Comparison of ENCODE assay signal across 8 mouse cellular contexts in the genomic region with DNA sequence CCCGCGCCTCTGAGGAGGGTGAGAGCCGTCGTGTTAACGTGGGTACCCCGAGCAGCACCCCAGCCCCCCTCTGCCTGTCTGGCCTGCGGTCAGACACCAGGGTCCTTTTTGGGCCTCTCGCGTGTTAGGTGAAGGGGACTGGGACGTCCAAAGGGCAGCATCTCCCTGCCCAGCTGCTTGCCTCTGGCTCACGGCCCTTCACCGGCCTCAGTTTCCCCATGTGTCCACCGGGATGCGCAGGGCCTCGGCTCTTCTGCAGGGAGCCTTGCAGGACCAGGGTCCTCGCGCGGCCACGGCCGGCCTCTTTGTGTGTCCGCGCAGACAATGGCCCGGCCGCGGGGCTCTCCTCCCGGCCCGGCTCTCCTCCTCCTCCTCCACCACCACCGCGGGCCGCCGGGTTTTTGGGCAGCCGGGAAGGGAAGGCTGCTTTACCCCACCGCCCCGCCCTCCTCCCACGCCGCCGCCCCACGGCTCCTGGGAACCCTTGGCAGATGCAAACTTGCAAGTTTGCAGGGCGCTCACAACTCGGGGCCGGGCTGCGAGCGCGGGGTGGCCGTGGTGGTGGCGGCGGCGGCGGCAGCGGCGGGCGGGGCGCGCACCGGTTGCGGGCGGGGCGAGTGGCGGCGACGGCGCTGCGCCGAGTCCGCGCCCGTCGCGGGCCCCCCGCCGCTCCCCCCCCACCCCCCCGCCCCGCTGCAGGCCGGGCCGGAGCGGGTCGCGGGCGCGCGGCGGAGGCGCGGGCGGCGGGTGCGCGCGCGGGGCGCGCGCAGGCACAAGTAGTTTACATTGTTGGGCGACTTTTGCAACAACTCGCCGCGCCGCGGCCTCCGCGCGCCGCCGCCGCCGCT. TPM values are rescaled to one million over a fixed set of nuclear protein-coding genes. Genes with fewer than 3 reads are reported as not detected.
DNase-seq lines count a peak whose midpoint lies in the region; ATAC-seq lines count a peak whose summit lies in the region.

No protein-coding gene starts in this region.

- WGBS in liver, embryonic 11.5 days: 2% methylated on average over 36 of the region's 106 CpGs

- no peaks in the 10 kb centered on the region for H3K9me3 ChIP-seq in liver, embryonic 11.5 days (ENCODE audit: control insufficient read depth, low read length)

- H3K4me3 ChIP-seq in liver, embryonic 11.5 days (ENCODE audit: low read depth, low read length): peak overlapping the region; percentile 78

- DNase-seq in frontal cortex, postnatal 14 days (ENCODE audit: low spot score in 2 of 2): no peak
- peak; percentile 44 to 67 for DNase-seq in cerebellum, postnatal 4 days (ENCODE audit: low spot score in 2 of 2)
- peak; percentile 70 for DNase-seq in kidney, adult 11 months
- peak; percentile 71 for DNase-seq in liver, embryonic 11.5 days (ENCODE audit: low spot score)
- DNase-seq in natural killer cell, adult 2 months (ENCODE audit: low spot score in 2 of 2): peak; percentile 25 to 26
- peak; percentile 86 for DNase-seq in testis, postnatal 10 days (ENCODE audit: low spot score)

- H3K27ac ChIP-seq in liver, embryonic 11.5 days (ENCODE audit: low read depth, low read length): peak overlapping the region; percentile 83

- no peaks in the 10 kb centered on the region for H3K36me3 ChIP-seq in liver, embryonic 11.5 days (ENCODE audit: control insufficient read depth, insufficient read depth, low read length)

- peak overlapping the region; percentile 86 for H3K9ac ChIP-seq in liver, embryonic 11.5 days (ENCODE audit: low read depth, low read length)

- peaks cover 10% of the 10 kb centered on the region; the same call in 1 of the 2 replicates for H3K27me3 ChIP-seq in liver, embryonic 11.5 days (replicated peaks; ENCODE audit: control insufficient read depth, insufficient read depth, low read length)

- peaks cover 41% of the 10 kb centered on the region for H3K4me1 ChIP-seq in liver, embryonic 11.5 days (replicated peaks; ENCODE audit: control insufficient read depth, insufficient read depth, low read length)

- peak overlapping the region; percentile 75 for H3K4me2 ChIP-seq in liver, embryonic 11.5 days

- peak; percentile 54 for ATAC-seq in frontal cortex, adult (ENCODE audit: low TSS enrichment)
- peak; percentile 21; the same call in 1 of the 2 replicates for ATAC-seq in granulocyte monocyte progenitor cell, adult 5-6 weeks (replicated peaks; ENCODE audit: poor library complexity, severe bottlenecking)
- peak; percentile 60 for ATAC-seq in liver, embryonic 11.5 days (replicated peaks; ENCODE audit: low FRiP score)

RNA-seq across cellular contexts. Expression of gene Rxra, which starts 0.5 kb away (rescaled TPM):
- total RNA-seq in granulocyte monocyte progenitor cell, adult 5-6 weeks (2014; fragmentation: Nextera tagmentation): 1.8 and 3.2 TPM in 2 replicates
- total RNA-seq in granulocyte monocyte progenitor cell, adult 5-6 weeks (2017): 0.77 and 1.4 TPM in 2 replicates
- 5.2 and 5.5 TPM in 2 replicates for polyA plus RNA-seq in liver, embryonic 11.5 days (2014; fragmentation: Nextera tagmentation; extraction: Ambion mirVana)

Comparison
In these comparisons a context has a peak if more than half of its experiments do, and no peak if none do; other contexts are left out.
1. DNase-seq: peak in cerebellum, postnatal 4 days (2 of 2), kidney, adult 11 months (single experiment), liver, embryonic 11.5 days (single experiment), natural killer cell, adult 2 months (2 of 2) and testis, postnatal 10 days (single experiment); none in frontal cortex, postnatal 14 days (0 of 2).
2. Peak in every context shown above with its lines, with median percentiles within 50 percentile points of each other: ATAC-seq.